Comparison of ENCODE assay signal across 11 mouse cellular contexts in genomic region chr8:47691303-47691702, GRCm38 (mm10). TPM values are rescaled to one million over a fixed set of nuclear protein-coding genes. Genes with fewer than 3 reads are reported as not detected.
DNase-seq lines count a peak whose midpoint lies in the region; ATAC-seq and TF ChIP-seq lines count a peak whose summit lies in the region.
"Had no signal": no experiment of that assay in that cellular context is flagged by ENCODE, and none has a peak within 500 bp of the region (broad histone marks: within the 10 kb centered on the region; RNA-seq: fewer than 3 reads in every experiment).

No protein-coding gene starts in this region.

- peak overlapping the region; percentile 58; the same call in 1 of the 2 replicates for H3K9ac ChIP-seq in heart, postnatal 0 days (replicated peaks; ENCODE audit: low read depth, low read length)
- H3K9ac ChIP-seq in hindbrain, embryonic 13.5 days = no peak overlapping the region
- no peak overlapping the region; the same call in 1 of the 2 replicates for H3K9ac ChIP-seq in liver, postnatal 0 days (replicated peaks)
- H3K9ac ChIP-seq: limb, embryonic 15.5 days had no signal

- no peak for TF ChIP-seq EP300 in heart, postnatal 0 days (IDR thresholded peaks at IDR 0.05; ENCODE audit: low read depth)
- TF ChIP-seq EP300 in liver, postnatal 0 days (IDR thresholded peaks at IDR 0.05; ENCODE audit: low read depth) = no peak

- H3K4me1 ChIP-seq in heart, postnatal 0 days (ENCODE audit: control insufficient read depth, insufficient read depth) = no peaks in the 10 kb centered on the region
- H3K4me1 ChIP-seq in embryonic facial prominence, embryonic 10.5 days = 0 out of 2 replicates have a peak, but pooled peaks cover 5% of the 10 kb centered on the region
- H3K4me1 ChIP-seq in hindbrain, embryonic 13.5 days (replicated peaks) = peaks cover 5% of the 10 kb centered on the region
- H3K4me1 ChIP-seq in liver, postnatal 0 days (ENCODE audit: insufficient read depth) = no peaks in the 10 kb centered on the region; the same call in 1 of the 2 replicates

- H3K27me3 ChIP-seq in heart, postnatal 0 days (ENCODE audit: control insufficient read depth, insufficient read depth, low read length) = no peaks in the 10 kb centered on the region
- H3K27me3 ChIP-seq in embryonic facial prominence, embryonic 10.5 days (replicated peaks; ENCODE audit: low read depth, poor library complexity, severe bottlenecking) = peaks cover 11% of the 10 kb centered on the region
- H3K27me3 ChIP-seq in hindbrain, embryonic 13.5 days = 0 out of 2 replicates have a peak, but pooled peaks cover 12% of the 10 kb centered on the region
- H3K27me3 ChIP-seq in liver, postnatal 0 days (ENCODE audit: insufficient read depth, low read length) = no peaks in the 10 kb centered on the region
- H3K27me3 ChIP-seq: limb, embryonic 15.5 days had no signal

- ATAC-seq in heart, postnatal 0 days (ENCODE audit: insufficient read depth, low read depth) = no peak
- ATAC-seq in hindbrain, embryonic 13.5 days (ENCODE audit: low FRiP score) = no peak
- ATAC-seq in liver, postnatal 0 days = no peak

- WGBS in heart, postnatal 0 days = 66% methylated on average over 7 of the region's 7 CpGs
- WGBS in embryonic facial prominence, embryonic 10.5 days = 38% methylated on average over 7 of the region's 7 CpGs
- 40% methylated on average over 7 of the region's 7 CpGs for WGBS in hindbrain, embryonic 13.5 days
- 71% methylated on average over 7 of the region's 7 CpGs for WGBS in liver, postnatal 0 days (ENCODE audit: insufficient replicate concordance)

- H3K4me3 ChIP-seq in heart, postnatal 0 days (ENCODE audit: low read depth, low read length) = peak overlapping the region; percentile 44
- H3K4me3 ChIP-seq in embryonic facial prominence, embryonic 10.5 days = peak overlapping the region; percentile 46; the same call in 1 of the 2 replicates
- H3K4me3 ChIP-seq in hindbrain, embryonic 13.5 days = no peak overlapping the region
- H3K4me3 ChIP-seq in liver, postnatal 0 days (ENCODE audit: low read depth, low read length) = no peak overlapping the region
- H3K4me3 ChIP-seq in left cerebral cortex, adult 2 months = no peak overlapping the region

- DNase-seq in heart, postnatal 0 days (ENCODE audit: low spot score) = no peak
- no peak for DNase-seq in heart, postnatal 10 days
- DNase-seq in embryonic facial prominence, embryonic 10.5 days (ENCODE audit: low spot score) = no peak
- DNase-seq in liver, postnatal 0 days = no peak
- no peak for DNase-seq in c-Kit-positive CD71-positive TER-119-positive erythroid progenitor cells, embryonic 14.5 days (ENCODE audit: low spot score)
- no peak for DNase-seq in right cerebral cortex, postnatal 14 days
- no peak for DNase-seq in left cerebral cortex, adult 2 months (ENCODE audit: extremely low spot score in 1 of 2, low spot score in 2 of 2)
- DNase-seq: cerebellum, postnatal 14 days; kidney, adult 8-10 months had no signal

- peak overlapping the region; percentile 41; the same call in 1 of the 2 replicates for H3K27ac ChIP-seq in heart, postnatal 0 days (ENCODE audit: low read depth)
- H3K27ac ChIP-seq in embryonic facial prominence, embryonic 10.5 days (replicated peaks) = no peak overlapping the region; the same call in 1 of the 2 replicates
- no peak overlapping the region for H3K27ac ChIP-seq in hindbrain, embryonic 13.5 days
- H3K27ac ChIP-seq in liver, postnatal 0 days (ENCODE audit: low read depth) = no peak overlapping the region
- H3K27ac ChIP-seq in left cerebral cortex, adult 2 months = no peak overlapping the region
- H3K27ac ChIP-seq: limb, embryonic 15.5 days had no signal

- H3K36me3 ChIP-seq in heart, postnatal 0 days (replicated peaks; ENCODE audit: control insufficient read depth, insufficient read depth, low read length) = no peaks in the 10 kb centered on the region
- H3K36me3 ChIP-seq in embryonic facial prominence, embryonic 10.5 days (replicated peaks) = no peaks in the 10 kb centered on the region
- no peaks in the 10 kb centered on the region for H3K36me3 ChIP-seq in hindbrain, embryonic 13.5 days
- H3K36me3 ChIP-seq in liver, postnatal 0 days (replicated peaks; ENCODE audit: insufficient read depth, low read length) = no peaks in the 10 kb centered on the region
- H3K36me3 ChIP-seq: limb, embryonic 15.5 days had no signal

- intact Hi-C loops in heart, postnatal 10 days (cut with DNase I) = loop anchor here (2.0 to 10.0 kb wide), 3 partner anchors 15 to 675 kb away; no protein-coding TSS in a partner anchor
- intact Hi-C loops in left cerebral cortex, adult 2 months (cut with DNase I) = loop anchor here (5.0 kb wide), 1 partner anchor 159 kb away; the partner anchor contains the start of genes Rwdd4a and Trappc11

- peak overlapping the region; percentile 71 for H3K4me2 ChIP-seq in heart, postnatal 0 days (ENCODE audit: low read depth, low read length)
- H3K4me2 ChIP-seq in hindbrain, embryonic 13.5 days = peak overlapping the region; percentile 44
- 0 out of 2 replicates have a peak overlapping the region, but pooled peaks have one; percentile 81 for H3K4me2 ChIP-seq in liver, postnatal 0 days (ENCODE audit: low read depth, low read length)

- TF ChIP-seq CTCF in heart, postnatal 0 days (IDR thresholded peaks at IDR 0.05; ENCODE audit: low read depth) = no peak
- TF ChIP-seq CTCF in liver, postnatal 0 days (IDR thresholded peaks at IDR 0.05; ENCODE audit: low read depth) = no peak
- TF ChIP-seq CTCF in left cerebral cortex, adult 2 months (IDR thresholded peaks at IDR 0.05) = no peak

- no peaks in the 10 kb centered on the region for H3K9me3 ChIP-seq in heart, postnatal 0 days (replicated peaks; ENCODE audit: control insufficient read depth, low read length)
- H3K9me3 ChIP-seq in embryonic facial prominence, embryonic 10.5 days = no peaks in the 10 kb centered on the region
- H3K9me3 ChIP-seq in hindbrain, embryonic 13.5 days = no peaks in the 10 kb centered on the region
- no peaks in the 10 kb centered on the region for H3K9me3 ChIP-seq in liver, postnatal 0 days (ENCODE audit: low read length)
- H3K9me3 ChIP-seq: limb, embryonic 15.5 days had no signal

RNA-seq across cellular contexts. Expression of gene Ing2, which starts 15.9 kb away (rescaled TPM):
- 3.0 and 10.8 TPM in 2 replicates for total RNA-seq in heart, postnatal 0 days (2014; rRNA removed; ENCODE audit: low replicate concordance)
- polyA plus RNA-seq in heart, postnatal 0 days (2015; fragmentation: Nextera tagmentation; extraction: Ambion mirVana) = 4.1 and 5.8 TPM in 2 replicates
- 10 to 100 TPM; 10.5 to 11.6 TPM for total RNA-seq in heart, postnatal 10 days (2021)
- polyA plus RNA-seq in embryonic facial prominence, embryonic 10.5 days (2016; fragmentation: Nextera tagmentation; extraction: Ambion mirVana) = 13.6 and 13.8 TPM in 2 replicates
- polyA plus RNA-seq in hindbrain, embryonic 13.5 days (2015; fragmentation: Nextera tagmentation; extraction: Ambion mirVana) = 5.6 and 6.2 TPM in 2 replicates
- polyA plus RNA-seq in liver, postnatal 0 days (2015; fragmentation: Nextera tagmentation; extraction: Ambion mirVana) = 10.3 and 12.6 TPM in 2 replicates
- total RNA-seq in left cerebral cortex, adult 2 months (2021) = 10 to 100 TPM; 52.8 to 56.0 TPM

RNA-seq across cellular contexts. Expression of gene Cdkn2aip, which starts 22.4 kb away (rescaled TPM):
- total RNA-seq in heart, postnatal 0 days (2014; rRNA removed; ENCODE audit: low replicate concordance) = 4.0 and 17.6 TPM in 2 replicates
- 11.2 and 12.2 TPM in 2 replicates for polyA plus RNA-seq in heart, postnatal 0 days (2015; fragmentation: Nextera tagmentation; extraction: Ambion mirVana)
- 10 to 100 TPM in 1 of 2 experiments, 1 to 10 TPM in 1; 8.8 to 11.9 TPM for total RNA-seq in heart, postnatal 10 days (2021)
- polyA plus RNA-seq in embryonic facial prominence, embryonic 10.5 days (2016; fragmentation: Nextera tagmentation; extraction: Ambion mirVana) = 38.2 and 38.5 TPM in 2 replicates
- polyA plus RNA-seq in hindbrain, embryonic 13.5 days (2015; fragmentation: Nextera tagmentation; extraction: Ambion mirVana) = 41.0 and 41.4 TPM in 2 replicates
- 12.8 and 13.7 TPM in 2 replicates for polyA plus RNA-seq in liver, postnatal 0 days (2015; fragmentation: Nextera tagmentation; extraction: Ambion mirVana)
- 10 to 100 TPM; 19.5 to 21.2 TPM for total RNA-seq in left cerebral cortex, adult 2 months (2021)

Comparison
In these comparisons a context has a peak if more than half of its experiments do, and no peak if none do; other contexts are left out.
1. H3K4me3 ChIP-seq: peak in heart, postnatal 0 days (single experiment) and embryonic facial prominence, embryonic 10.5 days (single experiment); none in hindbrain, embryonic 13.5 days (single experiment), liver, postnatal 0 days (single experiment) and left cerebral cortex, adult 2 months (single experiment).
2. Peak in every context shown above with its lines, with median percentiles within 50 percentile points of each other: H3K4me2 ChIP-seq.